Mouse (Mus musculus): Measurements from ENCODE around the gene Tbc1d10c.
A peak's percentile ranks its signal among the peaks of the same experiment; 100 is the strongest.

DNA sequence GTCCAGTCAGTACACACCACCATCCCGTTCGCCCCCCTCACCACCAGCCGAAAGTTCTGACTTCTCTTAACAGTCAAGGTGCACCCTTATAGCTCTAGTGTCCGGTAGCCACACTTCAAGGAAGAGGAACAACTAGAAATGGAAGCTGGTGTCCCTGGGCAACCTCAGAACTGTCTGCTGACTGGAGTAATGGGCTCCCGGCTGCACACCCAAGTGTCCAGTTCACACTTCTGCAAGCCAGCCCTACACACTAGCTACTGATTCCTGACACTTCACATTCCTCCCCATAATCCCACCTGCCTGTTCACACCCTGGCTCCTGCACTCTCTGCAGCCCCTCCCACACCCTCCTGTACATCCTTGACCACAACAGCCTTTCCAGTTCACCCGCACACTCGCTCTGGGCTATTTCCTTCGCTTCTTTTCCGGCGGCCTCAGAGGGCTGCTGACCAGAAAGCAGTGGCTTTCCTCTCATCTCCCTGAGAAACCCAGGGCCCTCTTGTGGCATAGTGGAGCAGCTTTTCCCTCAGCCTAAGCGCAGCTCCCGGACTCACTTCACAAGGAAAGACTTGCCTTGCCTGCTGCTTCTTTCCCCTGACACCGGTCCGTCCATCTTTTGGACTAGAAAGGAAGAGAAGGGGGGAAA, 25.1 kb upstream of the Tbc1d10c start:
- TF ChIP-seq CTCF (IDR thresholded peaks at IDR 0.05; ENCODE audit: low read depth) (peak; percentile 71), EP300 (optimal IDR thresholded peaks at IDR 0.05) (no peak)
